Mouse (Mus musculus) retina, postnatal 7 days (tissue): ENCODE data around the gene Amer2.
A peak's percentile ranks its signal among the peaks of the same experiment; 100 is the strongest.

ENCODE experiments used
- DNase-seq: peaks from one replicate; pipeline ENCODE4 v3.0.0-alpha.2; 2012; ENCODE audit warnings: low read depth, low spot score

Amer2 gene

DNA sequence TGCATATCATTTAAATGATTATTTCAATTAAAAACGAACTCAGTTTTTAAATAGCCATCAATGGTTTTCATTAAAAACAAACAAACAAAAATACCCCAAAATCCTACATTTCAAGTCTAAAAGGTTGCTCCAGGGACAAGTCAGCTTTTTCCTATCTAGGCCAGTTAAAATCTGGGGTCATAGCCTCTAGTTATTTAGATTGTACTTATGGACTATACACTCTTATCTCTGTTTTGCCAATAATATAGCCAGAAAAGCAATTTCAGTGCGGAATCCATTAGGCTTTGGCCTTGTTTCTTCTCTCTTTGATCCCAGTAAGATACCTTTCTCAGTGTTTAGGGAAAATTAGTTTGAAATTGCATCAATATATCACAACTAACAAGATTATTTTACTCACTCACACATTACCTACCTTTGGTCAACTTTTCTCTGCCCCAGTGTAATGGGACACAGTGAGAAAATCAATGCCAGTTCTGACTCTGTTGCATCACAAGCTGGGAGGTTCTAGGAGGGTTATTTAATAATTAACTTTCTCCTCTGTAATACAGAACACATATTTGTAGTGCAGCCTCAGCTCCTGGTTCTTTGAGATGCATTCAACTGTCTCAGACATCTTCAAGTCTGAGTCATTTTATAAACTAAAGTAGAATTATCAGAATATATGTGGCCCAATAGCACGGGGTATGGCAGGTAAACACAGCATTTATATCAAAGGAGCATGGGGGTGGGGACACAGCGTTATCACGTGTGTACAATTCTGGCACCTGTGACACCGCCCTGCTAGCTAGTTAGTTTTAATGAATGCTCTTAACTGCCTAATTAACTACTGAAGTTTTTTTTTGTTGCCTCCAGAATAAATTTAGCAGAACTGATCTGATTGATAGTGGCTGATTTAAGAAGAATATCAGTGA, 13.8 kb downstream of the Amer2 start:
- no peak for DNase-seq

DNA sequence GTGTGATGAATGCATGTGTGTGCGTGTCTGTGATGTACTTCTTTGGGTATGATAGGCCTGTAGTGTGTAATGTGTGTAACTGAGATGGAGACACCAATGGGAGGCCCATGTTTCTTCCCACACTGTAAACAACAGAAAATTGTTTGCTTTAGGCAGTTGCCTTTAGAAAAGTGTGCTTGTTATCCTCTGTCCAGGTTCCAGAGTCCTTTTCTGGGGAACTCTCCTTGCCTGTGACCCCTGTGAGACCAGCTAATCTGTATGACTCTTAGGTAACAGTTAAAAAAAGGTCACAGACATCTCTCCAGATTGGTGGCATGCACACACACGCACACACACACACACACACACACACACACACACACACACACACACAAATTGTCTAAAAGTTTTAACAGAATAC, 15.3 kb downstream of the Amer2 start:
- no peak for DNase-seq

DNA sequence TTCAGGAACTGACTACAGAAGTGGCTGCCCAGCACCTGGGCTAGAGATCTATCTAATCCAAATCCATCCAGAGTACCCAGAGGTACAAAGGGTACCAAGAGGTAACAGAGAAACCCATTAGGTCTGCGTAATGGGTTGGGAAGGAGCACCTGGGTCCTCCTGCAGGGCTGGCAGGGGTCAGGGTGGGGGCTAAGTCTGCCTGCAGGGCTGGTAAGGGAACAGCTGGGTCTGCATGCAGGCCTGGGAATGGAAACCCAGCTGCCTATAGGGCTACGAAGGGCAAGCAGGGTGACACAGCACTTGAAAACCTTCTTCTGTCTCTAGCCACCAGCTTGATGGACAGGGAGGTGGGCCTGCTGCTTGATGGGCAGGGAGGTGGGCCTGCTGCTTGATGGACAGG, 19.1 kb downstream of the Amer2 start:
- DNase-seq: no peak

DNA sequence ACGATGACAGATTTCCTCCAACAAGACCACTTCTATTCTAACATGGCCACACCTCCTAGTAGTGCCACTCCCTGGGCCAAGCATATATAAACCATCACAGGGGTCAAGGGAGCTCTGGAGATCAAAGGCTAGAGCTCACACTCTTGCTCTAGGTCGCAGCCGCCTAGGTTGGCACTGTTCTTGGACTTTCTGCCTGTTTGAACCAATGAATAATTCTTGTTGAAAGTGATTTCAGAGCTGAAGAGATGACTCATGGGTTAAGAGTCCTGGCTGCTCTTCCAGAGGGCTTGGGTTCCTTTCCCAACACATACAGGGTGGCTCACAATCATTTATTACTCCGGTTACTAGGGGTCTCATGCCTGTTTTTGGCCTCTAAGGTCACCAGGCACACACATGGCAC, 24.3 kb downstream of the Amer2 start:
- DNase-seq: no peak

DNA sequence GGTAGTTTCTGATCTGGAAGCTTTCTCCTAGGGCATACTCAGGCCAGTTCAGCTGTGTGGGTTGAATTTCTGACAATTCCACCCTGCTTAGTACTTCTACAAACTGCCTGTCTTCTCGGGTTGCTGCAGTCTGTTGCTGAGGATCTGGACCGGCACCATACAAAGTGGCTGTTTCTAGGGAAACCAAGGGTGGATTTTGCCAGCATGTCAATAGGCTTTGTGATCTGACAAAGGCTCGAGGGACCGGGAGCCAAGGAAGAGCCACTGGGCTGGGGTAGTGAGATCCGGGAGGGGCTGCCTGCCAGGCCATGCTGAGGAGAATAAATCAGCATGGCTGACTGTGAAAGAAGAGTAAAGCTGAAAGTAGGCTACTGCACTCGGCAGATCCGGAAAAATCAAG, 25.8 kb downstream of the Amer2 start:
- DNase-seq: no peak

DNA sequence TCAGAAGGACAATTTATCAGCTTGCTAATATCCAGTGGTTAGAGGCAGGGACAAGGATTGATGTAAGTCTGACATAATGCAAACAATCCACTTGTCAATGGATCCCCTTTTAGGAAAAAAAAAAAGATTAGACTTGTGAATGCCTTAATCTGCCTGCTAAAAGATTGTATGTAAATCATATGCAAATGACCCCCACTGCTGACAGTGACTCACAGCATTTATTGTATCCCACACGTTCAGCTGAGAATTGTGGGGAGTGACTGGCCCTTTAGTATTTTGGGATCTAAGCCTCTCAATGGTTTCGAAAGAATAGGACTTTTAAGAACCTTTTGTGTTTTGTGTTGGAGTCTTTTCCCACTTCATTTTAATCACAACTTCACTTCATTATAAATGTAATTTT, 30.2 kb downstream of the Amer2 start:
- DNase-seq: no peak

DNA sequence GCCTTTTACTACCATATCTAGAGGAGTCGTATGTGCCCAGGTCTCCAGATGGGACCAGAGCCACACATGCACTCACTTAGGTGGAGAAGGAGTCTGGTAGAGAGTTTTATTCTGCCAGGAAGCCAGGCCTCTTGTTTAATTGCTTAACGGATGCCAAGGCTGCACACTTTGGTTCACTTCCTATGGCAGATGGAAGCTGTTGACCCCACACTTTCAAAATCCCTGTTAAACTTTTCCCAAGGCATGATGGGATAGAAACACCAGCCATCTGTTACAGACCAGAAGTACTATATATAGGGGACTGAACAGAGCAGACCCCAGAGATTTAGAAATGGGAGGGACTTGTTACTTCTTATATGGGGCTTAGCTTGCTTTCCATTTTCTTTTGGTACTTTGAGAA, 32.8 kb downstream of the Amer2 start:
- DNase-seq: no peak

DNA sequence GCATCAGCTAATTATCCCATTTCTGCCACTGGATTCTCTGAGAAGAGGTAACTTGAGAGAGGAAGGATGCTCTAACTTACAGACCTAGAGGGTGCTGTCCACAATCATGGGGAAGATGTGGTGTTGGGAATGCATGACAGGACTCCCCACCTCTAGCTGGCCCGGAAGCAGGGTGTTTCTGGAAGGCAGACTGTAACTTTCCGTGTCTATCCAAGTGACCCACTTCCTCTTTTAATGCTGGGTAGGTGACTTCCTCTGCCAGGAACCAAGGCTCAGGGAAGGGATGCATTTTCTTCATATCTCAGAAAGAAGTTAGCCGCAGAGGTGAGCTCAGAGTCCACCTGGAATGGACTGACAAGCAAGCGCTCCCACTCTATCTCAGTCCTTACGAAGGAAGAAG, 33.5 kb downstream of the Amer2 start:
- no peak for DNase-seq

DNA sequence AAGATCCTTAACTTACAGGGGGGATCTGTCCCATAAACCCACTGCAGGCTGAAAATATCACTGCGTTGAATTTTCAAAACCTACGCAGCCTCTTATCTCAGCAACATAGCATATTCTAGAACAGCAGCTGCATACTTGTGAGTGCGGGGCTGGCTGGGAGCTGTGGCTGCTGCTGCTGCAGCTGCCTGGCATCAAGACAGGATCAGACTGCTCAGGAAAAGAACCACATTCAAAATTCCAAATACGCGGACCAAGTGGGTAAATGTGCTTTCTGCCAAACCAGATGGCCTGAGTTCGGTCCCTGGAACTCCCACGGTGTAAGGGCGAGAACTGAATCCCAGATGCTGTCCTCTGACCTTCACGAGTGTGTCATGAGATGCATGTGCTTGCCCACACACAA, 34.3 kb downstream of the Amer2 start:
- DNase-seq: no peak

DNA sequence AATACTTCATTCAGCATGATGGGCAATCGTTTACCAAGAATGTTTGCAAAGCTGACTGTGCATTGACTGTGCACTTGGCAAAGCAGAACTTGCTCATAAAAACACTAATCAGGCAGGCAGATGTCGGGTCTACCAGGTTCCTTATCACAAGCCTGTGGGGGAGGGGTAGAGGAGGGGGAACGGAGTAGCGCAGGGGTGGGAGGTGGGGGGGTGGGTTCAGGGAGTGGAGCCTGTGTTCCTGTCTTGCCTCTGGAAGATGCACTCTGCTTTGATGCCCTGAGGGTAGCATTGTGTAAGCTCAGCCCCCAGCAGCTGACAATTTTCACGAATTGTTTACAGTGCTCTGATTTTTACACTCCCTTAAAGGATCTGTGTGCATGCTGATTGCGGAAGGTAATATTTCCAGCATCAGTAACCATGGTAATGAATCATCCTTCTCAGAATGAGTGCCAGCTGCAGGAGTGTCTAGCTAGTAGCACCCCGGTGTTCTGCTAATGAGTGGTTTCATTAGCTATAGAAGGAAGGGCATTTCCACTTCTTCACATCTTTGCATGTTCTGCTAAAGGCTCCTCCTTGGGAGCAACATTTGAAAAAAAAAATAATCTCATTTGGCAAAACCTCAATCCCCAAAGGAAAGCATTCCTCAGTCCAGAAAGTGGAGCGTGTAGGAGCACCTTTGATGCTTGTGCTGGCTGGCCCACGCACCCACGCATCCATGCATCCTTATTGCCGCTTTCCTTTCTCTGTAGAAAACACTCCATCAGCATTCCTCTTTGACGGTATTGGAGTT, 36.8 kb downstream of the Amer2 start:
- no peak for DNase-seq

DNA sequence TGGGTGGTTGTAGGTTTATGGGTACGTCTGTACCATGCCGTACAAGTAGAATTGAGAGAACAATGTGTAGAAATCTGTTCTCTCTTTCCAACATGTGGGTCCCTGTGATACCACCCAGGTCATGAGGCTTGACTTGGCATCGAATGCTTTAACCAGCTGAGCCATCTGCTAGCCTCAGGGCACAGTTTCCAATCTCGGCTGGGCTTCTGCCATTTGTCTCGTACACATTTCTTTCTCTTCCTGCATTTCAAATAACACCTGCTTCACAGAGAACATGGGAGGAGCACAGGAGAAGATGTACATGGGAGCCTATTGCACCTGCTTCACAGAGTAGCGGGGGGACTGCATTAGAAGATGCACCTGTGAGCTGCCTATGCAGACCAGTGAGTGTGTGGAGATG, 38.2 kb downstream of the Amer2 start:
- DNase-seq: no peak

DNA sequence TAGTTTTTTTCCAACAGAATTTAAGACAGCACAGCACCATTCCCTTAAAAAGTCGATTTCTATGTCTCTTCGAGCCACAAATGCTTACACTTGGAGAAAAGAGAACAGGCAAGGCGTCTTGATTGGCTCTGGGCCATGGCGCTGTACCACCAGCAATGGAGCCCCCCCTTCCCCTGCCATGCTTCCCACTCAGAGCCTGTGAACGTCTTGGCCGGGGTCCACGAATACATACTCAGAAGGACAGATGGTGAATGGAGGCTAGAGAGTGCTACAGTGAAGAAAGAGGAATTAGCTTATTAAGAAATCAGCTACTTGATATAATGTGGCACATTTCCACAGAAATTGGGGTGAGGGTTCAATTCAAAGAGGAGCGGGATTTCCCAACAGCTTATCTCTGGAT, 41.6 kb downstream of the Amer2 start:
- no peak for DNase-seq

DNA sequence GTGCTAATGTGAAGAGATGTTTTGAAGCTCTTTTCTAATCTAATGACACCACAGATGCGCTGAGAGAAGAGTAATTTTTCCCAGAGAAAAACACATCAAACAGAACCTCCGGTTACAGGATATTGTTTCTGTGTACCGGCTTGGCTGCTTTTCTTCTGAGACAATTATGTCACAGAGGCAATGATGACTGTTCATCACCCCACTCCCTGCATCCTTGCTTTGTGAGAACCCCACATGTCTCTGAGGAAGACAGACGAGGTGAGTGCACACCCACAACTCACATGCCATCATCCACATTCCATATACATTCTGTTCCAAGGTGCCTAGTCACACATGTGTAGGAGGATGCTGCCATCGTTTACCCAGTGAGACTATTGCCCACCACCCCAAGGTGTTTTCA, 44.9 kb downstream of the Amer2 start:
- no peak for DNase-seq

DNA sequence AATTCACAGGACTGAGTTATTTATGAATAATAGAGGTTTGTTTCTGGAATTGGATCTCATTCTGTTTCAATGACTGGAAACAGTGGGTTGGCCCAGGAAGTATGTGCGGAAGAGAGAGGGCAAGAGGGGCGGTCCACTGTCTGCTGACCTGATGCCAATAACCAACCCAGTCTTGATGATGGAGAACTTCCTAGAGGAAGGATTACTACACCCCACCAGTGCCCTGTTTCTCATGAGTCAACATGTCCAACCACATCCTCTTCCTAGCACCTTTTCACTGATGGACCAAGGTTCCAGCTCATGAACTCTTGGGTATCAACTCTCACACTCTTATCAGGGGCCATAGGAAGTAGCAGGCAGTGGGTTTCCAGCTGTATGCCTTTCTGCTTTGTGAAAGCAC, 49.9 kb downstream of the Amer2 start:
- no peak for DNase-seq

DNA sequence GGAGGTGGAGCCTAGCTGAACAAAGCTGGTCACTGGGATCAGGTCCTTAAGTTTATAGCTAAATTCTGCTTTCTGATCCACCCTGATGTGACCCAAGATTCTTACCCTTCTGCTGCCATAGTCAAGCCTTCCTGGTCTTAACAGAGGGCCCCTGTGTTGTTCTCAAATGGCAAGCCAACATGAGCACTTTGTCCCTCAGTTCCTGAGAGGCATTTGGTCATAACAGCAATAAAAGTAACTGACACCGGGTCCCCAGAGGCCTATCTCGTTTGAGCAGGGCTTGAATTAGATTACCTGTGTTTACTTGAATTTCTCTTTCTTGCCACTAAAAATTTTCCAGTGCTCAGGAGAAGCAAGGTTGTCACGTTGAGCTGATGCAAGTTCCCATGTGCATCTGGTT, 51.1 kb downstream of the Amer2 start:
- no peak for DNase-seq

DNA sequence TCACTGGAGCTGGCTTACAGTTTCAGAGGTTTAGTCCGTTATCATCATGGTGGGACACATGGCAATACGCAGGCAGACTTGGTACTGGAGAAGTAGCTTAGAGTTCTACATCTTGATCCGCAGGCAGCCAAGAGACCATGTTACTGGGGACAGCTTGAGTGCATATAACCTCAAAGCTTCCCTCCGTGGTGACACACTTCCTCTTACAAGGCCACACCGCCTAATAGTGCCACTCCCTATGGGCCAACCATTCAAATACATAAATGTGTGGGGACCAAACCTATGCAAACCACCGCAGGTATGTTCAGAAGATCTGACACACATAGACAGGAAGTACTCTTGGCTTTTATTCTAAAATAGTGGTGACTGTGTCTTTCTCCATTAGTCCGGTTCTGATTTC, 52.5 kb downstream of the Amer2 start:
- DNase-seq: no peak

DNA sequence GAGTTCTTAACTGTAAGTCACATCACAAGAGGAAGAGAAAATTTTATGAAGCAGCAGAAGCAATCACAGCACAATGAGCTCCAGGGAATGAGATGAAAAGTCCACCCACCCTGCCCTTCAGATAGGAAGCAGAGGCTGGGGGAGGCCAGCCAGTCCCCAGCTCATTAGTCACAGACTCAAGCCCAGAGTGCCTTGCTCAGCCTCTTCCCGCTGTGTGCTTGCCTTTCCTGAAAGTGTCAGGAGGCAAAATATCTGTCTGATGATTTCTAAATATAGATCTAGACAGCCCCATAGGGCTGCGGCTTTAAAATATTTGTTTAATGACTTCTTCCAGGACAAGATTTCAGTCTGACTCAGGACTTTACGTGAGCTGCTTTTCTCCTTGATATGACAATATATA, 54.8 kb downstream of the Amer2 start:
- no peak for DNase-seq

DNA sequence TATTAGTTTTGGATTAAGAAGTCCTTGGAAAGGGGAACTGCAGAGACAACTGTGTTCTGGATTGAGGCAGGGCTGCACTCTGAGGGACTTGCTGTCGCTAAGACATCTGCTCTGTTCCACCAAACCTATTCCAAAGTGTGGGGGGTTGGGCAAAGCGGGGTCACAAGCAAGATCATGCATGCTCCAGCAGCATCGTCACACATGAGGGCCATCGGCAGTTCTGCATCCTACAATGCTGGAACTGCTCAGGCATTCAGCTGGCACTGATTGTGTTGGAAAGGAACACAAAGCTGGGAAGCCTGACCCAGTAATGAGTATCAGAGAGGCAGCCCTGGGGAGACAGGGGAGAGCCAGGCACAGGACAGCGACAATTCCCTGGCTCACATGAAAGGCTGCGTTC, 56.5 kb downstream of the Amer2 start:
- DNase-seq: no peak

DNA sequence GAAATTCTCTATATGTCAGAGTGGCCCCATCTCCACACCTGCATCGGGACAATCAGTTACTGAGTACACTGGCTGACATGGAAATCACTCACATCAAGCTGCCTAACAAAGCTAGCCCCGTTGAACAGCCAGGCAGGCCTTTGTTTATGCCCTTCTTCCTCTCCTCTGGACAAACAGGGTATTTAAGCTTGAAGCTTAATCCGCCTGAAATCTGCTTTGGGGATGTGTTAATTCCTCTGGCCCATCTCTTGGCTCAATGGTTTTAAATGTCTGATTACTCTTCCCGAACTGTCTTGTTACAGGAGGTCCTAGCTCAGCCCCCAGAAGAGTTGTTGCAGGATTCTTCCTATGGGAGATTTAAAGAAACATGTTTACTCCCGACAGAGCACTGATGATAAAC, 58.5 kb downstream of the Amer2 start:
- DNase-seq: peak; percentile 57

DNA sequence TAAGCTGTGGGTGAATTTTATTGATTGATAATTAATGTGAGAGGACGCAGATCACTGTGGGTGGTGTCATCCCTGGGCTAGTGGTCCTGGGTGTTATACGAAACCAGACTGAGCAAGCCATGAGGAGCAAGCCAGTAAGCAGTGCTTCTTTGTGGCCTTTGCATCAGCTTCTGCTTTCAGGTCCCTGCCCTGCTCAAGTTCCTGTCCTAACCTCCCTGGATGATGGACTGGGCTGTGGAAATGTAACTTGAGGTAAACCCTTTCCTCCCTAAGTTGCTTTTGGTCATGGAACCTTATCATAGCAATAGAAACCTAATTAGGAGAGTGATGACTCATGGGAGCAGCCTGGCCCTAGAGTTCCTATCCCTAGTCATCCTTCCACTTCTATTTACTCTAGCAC, 59.1 kb downstream of the Amer2 start:
- DNase-seq: no peak

DNA sequence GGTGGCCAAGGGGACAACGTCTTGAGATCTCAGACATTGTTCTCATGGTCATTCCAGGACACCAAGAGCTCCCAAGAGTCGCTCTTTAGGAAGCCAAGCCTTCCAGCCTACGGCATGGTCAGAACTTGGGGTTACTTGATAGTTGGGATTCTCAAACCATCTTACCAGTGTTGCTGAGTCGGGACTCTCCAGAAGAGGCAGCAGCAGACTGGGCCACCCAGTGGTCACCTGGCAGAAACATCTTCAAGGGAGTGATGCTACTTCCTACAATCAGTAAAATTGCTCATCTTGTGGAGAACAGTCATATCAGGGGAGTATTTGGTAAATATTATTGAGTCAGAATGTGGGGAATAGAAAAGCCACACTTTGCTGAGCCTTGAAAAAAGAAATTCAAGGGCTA, 62.5 kb downstream of the Amer2 start:
- no peak for DNase-seq

DNA sequence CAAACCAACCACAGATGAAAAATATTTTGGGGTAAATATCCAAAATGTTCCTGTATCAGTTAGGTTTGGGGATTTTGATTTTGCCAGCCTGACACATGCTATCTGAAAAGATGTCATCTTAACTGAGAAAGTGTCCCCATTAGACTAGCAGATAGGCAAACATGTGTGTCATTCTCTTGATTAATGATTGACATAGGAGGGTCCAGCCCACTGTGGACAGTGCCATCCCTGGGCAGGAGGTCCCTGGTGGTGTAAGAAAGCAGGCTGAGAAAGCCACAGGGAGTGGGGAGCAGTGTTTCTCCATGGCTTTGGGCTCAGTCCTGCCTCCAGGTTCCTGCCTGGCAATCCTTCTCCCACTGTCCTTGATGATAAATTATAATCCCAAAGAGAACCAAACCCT, 63.3 kb downstream of the Amer2 start:
- DNase-seq: no peak
